Mouse (Mus musculus): ENCODE measurements around the gene Nt5dc3. TPM values are rescaled to one million over a fixed set of nuclear protein-coding genes. Genes with fewer than 3 reads are reported as not detected.

Gene Nt5dc3
- polyA plus RNA-seq, 1 experiment = 0.02 TPM

DNA sequence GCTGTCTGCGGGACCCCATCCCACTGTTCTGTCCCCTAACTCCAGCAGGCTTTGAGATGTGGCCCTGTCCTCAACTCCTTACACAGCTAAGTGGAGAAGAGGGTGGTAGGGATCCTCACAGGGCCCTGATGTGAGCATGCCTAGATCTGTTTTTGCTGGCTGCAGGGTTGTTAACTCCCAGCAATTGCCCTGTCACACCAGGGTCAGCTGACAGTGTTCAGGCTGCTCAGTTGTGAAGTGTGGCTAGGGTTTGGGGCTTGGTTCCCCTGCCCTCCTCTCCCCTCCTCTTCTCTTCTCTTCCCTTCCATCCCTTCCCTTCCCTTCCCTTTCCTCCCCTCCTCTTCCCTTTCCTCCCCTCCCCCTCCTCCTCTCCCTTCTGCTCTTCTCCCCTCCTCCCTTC lies 17.6 kb upstream of the Nt5dc3 start:
- peaks cover 5% of the 10 kb centered on the region; the same call in 1 of the 2 replicates for H3K9me3 ChIP-seq (ENCODE audit: control insufficient read depth, low read length)
- no peak overlapping the region for H3K4me3 ChIP-seq (replicated peaks)
- no peak for TF ChIP-seq GATA1 (IDR thresholded peaks at IDR 0.05; ENCODE audit: low read length)
- TF ChIP-seq TAL1 (IDR thresholded peaks at IDR 0.05; ENCODE audit: low read length) = no peak
- H3K36me3 ChIP-seq (ENCODE audit: control insufficient read depth) = no peaks in the 10 kb centered on the region
- H3K4me1 ChIP-seq (ENCODE audit: control insufficient read depth) = no peaks in the 10 kb centered on the region
- no peaks in the 10 kb centered on the region for H3K27me3 ChIP-seq (ENCODE audit: control insufficient read depth)

DNA sequence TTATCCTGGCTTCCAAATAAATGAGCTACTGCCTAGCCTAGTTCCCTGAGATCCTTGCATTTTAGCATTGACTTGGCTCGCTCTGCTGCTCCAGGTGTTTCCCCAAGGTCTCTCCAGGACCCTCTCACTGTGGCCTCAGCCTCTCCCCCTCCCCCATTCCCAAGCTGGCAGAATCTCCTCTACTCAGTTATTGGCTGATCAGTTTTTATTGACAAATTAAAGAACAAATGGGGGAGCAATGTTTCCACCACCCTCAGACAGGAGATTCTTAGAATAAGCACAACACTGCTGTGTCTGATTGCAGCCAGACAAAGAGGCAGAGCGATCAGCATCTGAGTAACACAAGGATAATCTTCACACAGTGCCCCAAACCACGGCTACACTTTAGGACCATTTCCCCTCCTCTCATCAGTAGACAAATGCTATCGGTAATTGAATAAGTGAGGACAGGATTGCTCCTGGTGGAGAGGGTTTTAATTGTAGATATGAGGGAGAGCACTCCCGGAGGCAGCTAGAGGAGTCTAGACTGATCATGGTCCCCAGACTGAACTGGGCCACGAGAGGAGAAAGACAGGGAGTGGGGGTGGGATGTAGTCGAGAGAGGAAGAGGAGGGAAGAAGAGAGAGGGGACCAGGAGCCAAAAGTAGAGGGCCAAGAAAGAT lies 17.0 kb upstream of the Nt5dc3 start:
- Histone ChIP-seq H3K36me3 (ENCODE audit: control insufficient read depth) (no peaks in the 10 kb centered on the region), H3K4me3 (replicated peaks) (no peak overlapping the region), H3K27me3 (ENCODE audit: control insufficient read depth) (no peaks in the 10 kb centered on the region), H3K4me1 (ENCODE audit: control insufficient read depth) (no peaks in the 10 kb centered on the region), H3K9me3 (ENCODE audit: control insufficient read depth, low read length) (peaks cover 5% of the 10 kb centered on the region; the same call in 1 of the 2 replicates)
- no peak for TF ChIP-seq TAL1 (IDR thresholded peaks at IDR 0.05; ENCODE audit: low read length)
- TF ChIP-seq GATA1 (IDR thresholded peaks at IDR 0.05; ENCODE audit: low read length) = no peak

DNA sequence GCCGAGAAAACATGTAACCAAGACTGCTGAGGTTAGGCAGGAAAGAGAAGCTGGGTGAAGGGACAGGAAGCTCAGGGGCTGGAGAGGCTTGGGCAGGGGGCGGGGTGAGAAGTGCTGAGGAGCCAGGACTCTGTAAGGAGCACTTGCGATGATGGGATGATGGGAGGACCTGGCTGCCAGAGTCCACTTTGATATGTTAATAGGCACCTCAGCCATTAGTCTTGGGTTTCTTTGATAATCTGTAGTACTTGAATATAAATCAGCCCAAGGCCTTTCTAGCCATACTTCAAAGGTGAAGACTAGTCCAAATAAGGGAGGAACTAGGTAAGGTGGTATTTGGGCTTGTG lies 16.4 kb upstream of the Nt5dc3 start:
- no peak overlapping the region for H3K4me3 ChIP-seq (replicated peaks)
- TF ChIP-seq TAL1 (IDR thresholded peaks at IDR 0.05; ENCODE audit: low read length) (no peak), GATA1 (IDR thresholded peaks at IDR 0.05; ENCODE audit: low read length) (no peak)
- no peaks in the 10 kb centered on the region for H3K36me3 ChIP-seq (ENCODE audit: control insufficient read depth)
- no peaks in the 10 kb centered on the region for H3K4me1 ChIP-seq (ENCODE audit: control insufficient read depth)
- H3K27me3 ChIP-seq (ENCODE audit: control insufficient read depth) = no peaks in the 10 kb centered on the region
- peaks cover 5% of the 10 kb centered on the region; the same call in 1 of the 2 replicates for H3K9me3 ChIP-seq (ENCODE audit: control insufficient read depth, low read length)

DNA sequence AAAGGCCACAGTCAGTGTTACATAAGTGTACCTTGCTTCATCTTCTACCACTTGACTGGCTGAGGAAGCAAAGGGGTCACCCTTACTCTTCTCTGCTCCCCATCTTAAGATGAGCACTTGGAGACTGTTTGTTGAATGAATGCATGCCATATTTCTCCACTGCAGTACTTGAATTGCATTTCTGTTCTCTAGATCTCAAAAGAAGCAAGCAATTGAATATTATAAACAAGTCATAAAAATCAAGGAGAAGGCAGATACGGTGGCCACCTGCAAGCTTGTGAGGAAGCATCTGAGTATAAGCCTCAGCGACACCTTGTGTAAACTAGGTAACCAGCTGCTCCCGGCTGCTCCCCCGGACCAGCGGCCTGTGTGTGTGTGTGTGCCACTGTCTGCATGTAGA lies 15.1 kb upstream of the Nt5dc3 start, which contains the start of gene Gm49358:
Gm49358 (plus strand) TSS at position 301 of the 400 bp plus-strand sequence.
- no peak within 1 kb of the TSS for H3K4me3 ChIP-seq (replicated peaks)
- H3K36me3 ChIP-seq (ENCODE audit: control insufficient read depth) = no peaks in the 10 kb centered on the region
- no peaks in the 10 kb centered on the region for H3K4me1 ChIP-seq (ENCODE audit: control insufficient read depth)
- H3K9me3 ChIP-seq (ENCODE audit: control insufficient read depth, low read length) = peaks cover 5% of the 10 kb centered on the region; the same call in 1 of the 2 replicates
- TF ChIP-seq TAL1 (IDR thresholded peaks at IDR 0.05; ENCODE audit: low read length) = no peak
- TF ChIP-seq GATA1 (IDR thresholded peaks at IDR 0.05; ENCODE audit: low read length) = no peak
- H3K27me3 ChIP-seq (ENCODE audit: control insufficient read depth) = no peaks in the 10 kb centered on the region

DNA sequence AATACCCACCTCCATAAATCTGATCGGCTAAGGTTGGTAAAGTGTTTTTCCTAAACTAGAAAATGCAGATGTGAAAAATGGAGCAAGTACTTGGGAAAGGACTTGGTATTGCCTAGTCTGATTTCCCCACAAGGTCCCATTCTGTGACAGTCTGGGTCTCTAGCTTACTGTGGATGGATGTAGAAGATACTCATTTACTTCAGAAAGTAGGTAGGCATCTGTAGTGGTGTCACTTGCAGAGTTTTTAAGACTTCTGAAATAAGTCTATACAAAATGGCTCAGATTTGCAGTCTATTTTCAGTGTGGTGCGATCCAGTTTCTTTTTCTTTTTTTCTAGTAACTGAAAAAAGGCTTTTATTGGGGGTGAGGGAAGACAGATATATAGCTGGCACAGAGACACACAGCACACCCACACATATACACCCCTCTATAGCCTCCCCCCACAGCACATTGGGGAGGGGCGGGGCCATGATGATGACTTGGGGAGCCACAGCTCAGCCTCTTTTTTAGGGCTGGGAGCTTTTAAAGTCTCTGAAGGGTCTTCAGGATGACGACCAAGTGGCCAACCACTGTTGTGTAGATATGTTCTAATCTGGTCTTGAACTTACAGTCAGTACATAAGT lies 13.3 kb upstream of the Nt5dc3 start:
- H3K9me3 ChIP-seq (ENCODE audit: control insufficient read depth, low read length) = peaks cover 5% of the 10 kb centered on the region; the same call in 1 of the 2 replicates
- no peaks in the 10 kb centered on the region for H3K27me3 ChIP-seq (ENCODE audit: control insufficient read depth)
- TF ChIP-seq GATA1 (IDR thresholded peaks at IDR 0.05; ENCODE audit: low read length) (no peak), TAL1 (IDR thresholded peaks at IDR 0.05; ENCODE audit: low read length) (no peak)
- H3K4me3 ChIP-seq (replicated peaks) = no peak overlapping the region
- no peaks in the 10 kb centered on the region for H3K4me1 ChIP-seq (ENCODE audit: control insufficient read depth)
- H3K36me3 ChIP-seq (ENCODE audit: control insufficient read depth) = no peaks in the 10 kb centered on the region

DNA sequence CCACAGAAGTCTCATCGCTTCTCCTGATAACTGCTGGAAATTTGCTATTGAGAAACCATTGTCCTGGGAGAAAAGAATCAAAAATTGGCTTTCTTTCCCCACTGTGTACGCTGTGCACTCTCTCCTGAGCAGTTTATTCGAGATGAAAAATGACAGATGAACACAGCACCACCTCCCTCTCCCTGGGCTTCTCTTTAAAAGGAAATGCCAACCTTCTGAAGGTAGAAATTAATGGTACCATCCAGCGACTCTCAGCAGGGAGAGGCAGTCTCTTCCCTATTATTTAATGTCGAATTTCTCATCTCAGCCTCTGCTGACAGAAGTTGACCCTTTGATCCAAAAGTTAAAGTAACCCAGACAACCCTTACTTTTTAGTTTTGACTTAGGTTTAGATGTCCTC lies 9.6 kb upstream of the Nt5dc3 start:
- Histone ChIP-seq H3K27me3 (ENCODE audit: control insufficient read depth) (no peaks in the 10 kb centered on the region), H3K36me3 (ENCODE audit: control insufficient read depth) (no peaks in the 10 kb centered on the region), H3K4me3 (replicated peaks) (no peak overlapping the region), H3K9me3 (ENCODE audit: control insufficient read depth, low read length) (no peaks in the 10 kb centered on the region), H3K4me1 (ENCODE audit: control insufficient read depth) (no peaks in the 10 kb centered on the region)
- TF ChIP-seq TAL1 (IDR thresholded peaks at IDR 0.05; ENCODE audit: low read length) (no peak), GATA1 (IDR thresholded peaks at IDR 0.05; ENCODE audit: low read length) (no peak)

DNA sequence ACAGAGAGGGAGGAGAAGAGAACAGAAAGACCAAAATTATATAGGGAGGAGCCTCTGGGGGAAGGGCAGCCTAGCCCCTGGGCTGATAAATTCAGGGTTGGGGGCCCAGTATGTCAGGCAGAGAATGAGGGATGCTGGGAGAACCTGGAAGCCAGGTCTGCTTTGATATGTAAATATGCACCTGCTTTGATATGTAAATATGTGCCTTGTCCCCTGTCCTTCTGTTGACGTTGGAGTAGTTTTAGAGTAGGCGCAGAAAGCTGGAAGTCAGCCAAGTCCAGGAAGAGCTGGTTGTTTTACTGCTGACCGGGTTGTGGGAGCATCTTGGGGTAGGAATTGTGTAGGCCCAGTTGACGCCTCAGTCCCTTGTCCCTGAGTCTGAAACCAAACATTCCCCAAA lies 9.0 kb upstream of the Nt5dc3 start:
- Histone ChIP-seq H3K9me3 (ENCODE audit: control insufficient read depth, low read length) (no peaks in the 10 kb centered on the region), H3K27me3 (ENCODE audit: control insufficient read depth) (no peaks in the 10 kb centered on the region), H3K36me3 (ENCODE audit: control insufficient read depth) (no peaks in the 10 kb centered on the region), H3K4me1 (ENCODE audit: control insufficient read depth) (no peaks in the 10 kb centered on the region), H3K4me3 (replicated peaks) (no peak overlapping the region)
- TF ChIP-seq GATA1 (IDR thresholded peaks at IDR 0.05; ENCODE audit: low read length) (no peak), TAL1 (IDR thresholded peaks at IDR 0.05; ENCODE audit: low read length) (no peak)

DNA sequence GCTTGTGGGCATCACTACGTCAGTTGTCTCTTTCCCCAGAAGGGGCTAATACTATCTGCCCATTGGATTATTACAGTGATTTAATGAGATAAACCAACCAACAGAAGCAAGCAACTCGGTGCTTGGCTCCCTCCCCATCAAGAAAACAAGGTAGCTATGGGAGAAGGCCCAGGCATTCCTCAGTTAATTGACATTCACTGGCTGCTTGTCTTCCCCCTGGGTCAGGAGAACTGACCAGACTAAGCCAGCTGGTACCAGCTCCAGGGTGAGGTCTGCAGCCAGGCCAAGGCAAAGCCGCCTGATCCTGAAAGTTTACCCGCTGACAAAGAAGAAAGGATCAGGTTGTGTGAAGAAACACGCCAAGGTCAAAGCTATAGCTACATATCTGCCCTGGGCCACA lies 7.1 kb upstream of the Nt5dc3 start:
- H3K36me3 ChIP-seq (ENCODE audit: control insufficient read depth) = no peaks in the 10 kb centered on the region
- H3K4me3 ChIP-seq (replicated peaks) = no peak overlapping the region
- no peaks in the 10 kb centered on the region for H3K4me1 ChIP-seq (ENCODE audit: control insufficient read depth)
- TF ChIP-seq GATA1 (IDR thresholded peaks at IDR 0.05; ENCODE audit: low read length) (no peak), TAL1 (IDR thresholded peaks at IDR 0.05; ENCODE audit: low read length) (no peak)
- H3K9me3 ChIP-seq (ENCODE audit: control insufficient read depth, low read length) = no peaks in the 10 kb centered on the region
- peaks cover under 1% of the 10 kb centered on the region; the same call in 1 of the 2 replicates for H3K27me3 ChIP-seq (ENCODE audit: control insufficient read depth)

DNA sequence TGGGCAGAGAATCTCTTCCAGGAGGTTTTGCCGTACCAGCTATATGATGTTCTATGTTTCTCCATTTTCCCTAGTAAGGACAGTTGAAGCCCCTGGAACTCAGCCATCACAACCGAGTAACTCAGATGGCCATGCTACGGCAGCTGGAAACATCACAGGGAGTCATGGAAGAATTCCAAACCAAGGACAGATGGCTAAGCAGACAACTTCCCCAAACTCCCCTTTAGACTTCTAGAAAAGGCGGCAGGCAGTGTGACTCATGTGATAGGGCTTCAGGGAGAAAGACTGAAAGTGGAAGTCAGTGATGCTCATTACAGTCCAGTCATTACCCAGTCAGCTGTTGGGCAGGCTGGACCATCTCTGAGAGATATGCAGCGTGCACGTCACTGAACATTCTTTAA lies 6.6 kb upstream of the Nt5dc3 start:
- Histone ChIP-seq H3K9me3 (ENCODE audit: control insufficient read depth, low read length) (no peaks in the 10 kb centered on the region), H3K4me1 (ENCODE audit: control insufficient read depth) (no peaks in the 10 kb centered on the region), H3K36me3 (ENCODE audit: control insufficient read depth) (no peaks in the 10 kb centered on the region), H3K27me3 (ENCODE audit: control insufficient read depth) (peaks cover 3% of the 10 kb centered on the region; the same call in 1 of the 2 replicates), H3K4me3 (replicated peaks) (no peak overlapping the region)
- no peak for TF ChIP-seq GATA1 (IDR thresholded peaks at IDR 0.05; ENCODE audit: low read length)
- no peak for TF ChIP-seq TAL1 (IDR thresholded peaks at IDR 0.05; ENCODE audit: low read length)

All from erythroblast, embryonic 14.5 days (primary cell).